Mouse (Mus musculus) spleen, adult 2 months (tissue): ENCODE data around the gene Map2k3.

ENCODE experiments used
- CTCF ChIP-seq: fragments of 200-500 bp; IDR thresholded peaks from 2 replicates; pipeline ENCODE4 v1.5.1; 2011; ENCODE audit warnings: mild to moderate bottlenecking, inconsistent platforms; ENCODE audit not compliant: insufficient read depth, insufficient read length, insufficient replicate concordance; ENCODE audit errors: extremely low read depth
- POLR2A ChIP-seq: fragments of 200-500 bp; IDR thresholded peaks from 2 replicates; pipeline ENCODE4 v1.6.1; 2011; ENCODE audit warnings: low read depth, low read length, inconsistent platforms

DNA sequence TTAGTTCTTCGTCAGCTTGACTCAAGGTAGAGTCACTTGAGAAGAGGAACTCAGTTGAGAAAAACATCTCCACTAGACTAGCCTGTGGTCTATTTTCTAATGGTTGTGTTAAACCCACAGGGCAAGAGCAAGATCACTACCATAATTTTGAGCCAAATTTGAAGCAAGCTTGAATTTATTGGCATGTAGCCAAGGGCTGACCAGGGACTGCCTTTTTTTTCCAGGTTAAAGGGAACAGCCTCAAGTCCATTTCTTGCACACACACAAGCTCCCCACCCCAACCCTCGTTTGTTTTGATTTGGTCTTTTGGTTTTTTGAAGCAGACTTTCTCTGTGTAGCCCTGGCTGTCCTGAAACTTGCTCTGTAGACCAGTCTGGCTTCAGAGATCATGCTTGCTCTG is 42.0 kb upstream of the Map2k3 start:
- no peak for TF ChIP-seq CTCF
- no peak for TF ChIP-seq POLR2A
